Comparison of ENCODE assay signal across 10 mouse cellular contexts in the genomic region with DNA sequence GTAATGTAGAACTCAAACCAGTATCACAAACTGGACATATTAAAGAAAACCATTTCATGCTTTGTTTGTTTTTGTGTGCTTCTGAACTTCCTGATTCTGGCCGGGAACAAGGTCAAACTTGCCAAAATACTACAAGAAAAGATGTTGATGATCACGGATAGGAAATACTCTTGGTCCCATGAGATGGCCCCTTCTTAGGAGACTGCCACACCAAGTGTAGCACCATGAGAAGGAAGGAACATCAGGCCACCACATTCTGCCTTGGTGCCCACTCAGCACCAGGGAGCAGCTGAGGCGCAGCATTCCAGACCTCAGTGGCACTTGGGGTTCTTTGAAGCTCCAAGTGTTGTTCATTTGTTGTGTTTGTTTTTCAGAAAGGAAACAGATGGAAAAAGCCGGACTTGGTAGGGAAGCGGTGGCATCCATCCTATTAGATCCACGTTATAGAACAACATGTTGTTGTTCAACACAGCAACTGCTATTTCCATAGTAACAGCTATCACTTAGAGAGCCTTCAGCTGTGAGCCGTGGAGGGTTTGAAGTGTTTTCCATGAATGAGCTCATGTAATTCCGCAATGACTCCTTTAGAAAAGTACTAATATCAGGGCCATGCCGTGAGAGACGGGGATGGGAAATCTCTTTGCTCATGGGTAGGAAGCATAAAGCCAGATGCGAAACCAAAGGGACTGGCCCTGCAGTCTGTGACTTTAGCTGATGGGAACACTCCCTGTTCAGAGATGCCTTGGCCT.
DNase-seq lines count a peak whose midpoint lies in the region; ATAC-seq and TF ChIP-seq lines count a peak whose summit lies in the region.
"Had no signal": no experiment of that assay in that cellular context is flagged by ENCODE, and none has a peak within 500 bp of the region (broad histone marks: within the 10 kb centered on the region; RNA-seq: fewer than 3 reads in every experiment).

No protein-coding gene starts in this region.

- no peaks in the 10 kb centered on the region for H3K9me3 ChIP-seq in forebrain, postnatal 0 days (ENCODE audit: low read length)

- H3K4me1 ChIP-seq in forebrain, postnatal 0 days (ENCODE audit: insufficient read depth), result peaks cover 8% of the 10 kb centered on the region

- intact Hi-C loops in gastrocnemius, adult 2 months (cut with DNase I), result no loop called here
- intact Hi-C loops in left cerebral cortex, postnatal 10 days (cut with DNase I), result no loop called here

- no peak overlapping the region for H3K9ac ChIP-seq in forebrain, postnatal 0 days

- H3K4me2 ChIP-seq in forebrain, postnatal 0 days (ENCODE audit: low read depth), result no peak overlapping the region

- peak overlapping the region; percentile 79 for H3K27ac ChIP-seq in gastrocnemius, adult 2 months
- peak overlapping the region; percentile 50; the same call in 1 of the 2 replicates for H3K27ac ChIP-seq in forebrain, postnatal 0 days (ENCODE audit: low read depth, low read length)

- 48% methylated on average over 11 of the region's 11 CpGs for WGBS in forebrain, postnatal 0 days

- no peak for TF ChIP-seq CTCF in gastrocnemius, adult 2 months (IDR thresholded peaks at IDR 0.05)
- no peak for TF ChIP-seq CTCF in forebrain, postnatal 0 days (IDR thresholded peaks at IDR 0.05; ENCODE audit: low read depth)

- no peak for DNase-seq in gastrocnemius, adult 2 months
- no peak for DNase-seq in gastrocnemius, postnatal 4 days (ENCODE audit: low spot score in 2 of 2)
- DNase-seq in left cerebral cortex, postnatal 10 days (ENCODE audit: extremely low spot score in 1 of 2, low spot score in 2 of 2), result peak; percentile 11 to 27
- no peak for DNase-seq in left cerebral cortex, adult 11 months (ENCODE audit: low spot score)
- peak; percentile 36 for DNase-seq in forebrain, postnatal 0 days
- DNase-seq in lung, postnatal 25 days (ENCODE audit: low spot score), result peak; percentile 36
- no peak for DNase-seq in cerebellum, adult 9-10 months
- no peak for DNase-seq in adrenal gland, postnatal 4 days (ENCODE audit: low spot score in 2 of 2)
- DNase-seq: B cell, adult 2 months; right cerebral cortex, adult 18-20 months had no signal

- ATAC-seq in forebrain, postnatal 0 days, result peak; percentile 83

- H3K36me3 ChIP-seq in forebrain, postnatal 0 days (ENCODE audit: insufficient read depth), result no peaks in the 10 kb centered on the region

- no peaks in the 10 kb centered on the region for H3K27me3 ChIP-seq in forebrain, postnatal 0 days (ENCODE audit: insufficient read depth, low read length)

- H3K4me3 ChIP-seq in gastrocnemius, adult 2 months, result no peak overlapping the region; the same call in 1 of the 2 replicates
- H3K4me3 ChIP-seq in forebrain, postnatal 0 days (ENCODE audit: low read depth, low read length), result no peak overlapping the region

Comparison
In these comparisons a context has a peak if more than half of its experiments do, and no peak if none do; other contexts are left out.
1. DNase-seq: peak in left cerebral cortex, postnatal 10 days (2 of 2), forebrain, postnatal 0 days (single experiment) and lung, postnatal 25 days (single experiment); none in gastrocnemius, adult 2 months (single experiment), gastrocnemius, postnatal 4 days (0 of 2), left cerebral cortex, adult 11 months (single experiment), cerebellum, adult 9-10 months (single experiment) and adrenal gland, postnatal 4 days (0 of 2).